Mouse (Mus musculus) megakaryocyte-erythroid progenitor cell, adult 5-6 weeks (primary cell): Measurements from ENCODE around the gene Tnfrsf9. TPM values are rescaled to one million over a fixed set of nuclear protein-coding genes. Genes with fewer than 3 reads are reported as not detected.

Source experiments
- ATAC-seq: replicated peaks from 2 replicates; pipeline ENCODE4 v1.8.0; 2016; ENCODE audit warnings: mild to moderate bottlenecking, inconsistent platforms; ENCODE audit not compliant: severe bottlenecking, poor library complexity, low FRiP score, low TSS enrichment
- total RNA-seq, 2 experiments: library from RNA; stranded (forward) in 1 of 2; stranded (reverse) in 1 of 2; fragments of 200-1000, 215-1000 nt in 1 of 2; fragments of >200 nt in 1 of 2; fragmentation: Nextera tagmentation in 1 of 2; gene quantifications; 2 replicates each; pipeline ENCODE4 v1.2.3; 2014 to 2017

Gene Tnfrsf9
- total RNA-seq, 2 experiments from 2014 or later: 7.2 TPM; not detected in 1

- no peak for ATAC-seq
Measured at GRCm38 (mm10) chr4:150968956-150969355, 54.6 kb downstream of the Tnfrsf9 start.

- no peak for ATAC-seq
Measured at GRCm38 (mm10) chr4:150973264-150973663, 58.9 kb downstream of the Tnfrsf9 start.

GRCm38 (mm10) chr4:150975145-150975544 lies 60.8 kb downstream of the Tnfrsf9 start:
- no peak for ATAC-seq

- no peak for ATAC-seq
Measured at GRCm38 (mm10) chr4:150978156-150978910, 64.0 kb downstream of the Tnfrsf9 start.

- no peak for ATAC-seq
Measured at GRCm38 (mm10) chr4:150979455-150979854, 65.1 kb downstream of the Tnfrsf9 start.

DNA sequence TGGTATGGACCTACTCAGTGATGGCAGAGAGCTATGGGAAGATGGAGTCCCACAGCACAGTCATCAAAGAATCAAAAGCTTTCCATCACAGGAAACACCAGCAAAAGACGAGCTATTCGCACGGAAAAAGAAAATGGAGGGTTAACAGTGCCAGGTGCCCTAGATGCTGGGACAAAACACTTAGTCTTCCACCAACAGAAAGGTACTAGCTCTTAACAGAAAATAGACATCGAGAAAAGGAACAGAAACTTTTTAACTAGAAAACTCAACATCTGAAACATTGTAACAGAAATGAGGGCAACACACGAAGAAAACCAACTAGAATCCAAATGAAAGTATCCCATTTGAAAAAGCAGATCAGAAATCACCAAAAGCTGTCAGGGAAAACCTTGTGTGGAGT lies 65.8 kb downstream of the Tnfrsf9 start:
- no peak for ATAC-seq

DNA sequence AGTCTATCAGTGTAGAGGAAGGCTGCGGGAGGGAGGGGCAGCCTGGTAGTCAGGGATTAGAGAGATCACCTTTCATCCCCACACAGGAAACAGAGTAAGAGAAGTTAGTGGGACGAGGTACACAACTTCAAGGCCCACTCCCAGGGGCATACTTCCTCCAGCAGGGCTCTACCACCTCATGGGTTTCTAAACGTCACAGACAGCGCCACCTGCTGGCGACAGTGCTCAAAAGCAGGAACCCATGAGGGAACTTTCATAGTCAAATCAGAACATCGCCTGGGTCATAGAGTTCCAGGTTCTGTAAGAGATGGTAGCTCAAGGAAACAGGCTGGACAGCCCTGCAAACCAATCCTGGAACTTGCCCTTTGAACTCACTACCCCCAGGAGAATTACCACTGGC lies 75.8 kb downstream of the Tnfrsf9 start:
- ATAC-seq: peak; percentile 50; the same call in 1 of the 2 replicates

Other genes starting within 250 kb of the Tnfrsf9 start
- 0.42 TPM in 1 of 2 replicates, not detected in the other for gene Errfi1, start 60.6 kb upstream of the Tnfrsf9 start, total RNA-seq (2014; fragmentation: Nextera tagmentation)
- 0.27 and 1.2 TPM in 2 replicates for gene Errfi1, start 60.6 kb upstream of the Tnfrsf9 start, total RNA-seq (2017)
- gene Park7, start 125 bp upstream of the Tnfrsf9 start, total RNA-seq (2014; fragmentation: Nextera tagmentation): 339 and 364 TPM in 2 replicates
- 415 and 488 TPM in 2 replicates for gene Park7, start 125 bp upstream of the Tnfrsf9 start, total RNA-seq (2017)
- not detected in 2 replicates for gene Uts2, start 82.5 kb downstream of the Tnfrsf9 start, total RNA-seq (2014; fragmentation: Nextera tagmentation)
- not detected in 2 replicates for gene Uts2, start 82.5 kb downstream of the Tnfrsf9 start, total RNA-seq (2017)
- 8.4 and 8.9 TPM in 2 replicates for gene Per3, start 130.1 kb downstream of the Tnfrsf9 start, total RNA-seq (2014; fragmentation: Nextera tagmentation)
- 4.4 and 6.1 TPM in 2 replicates for gene Per3, start 130.1 kb downstream of the Tnfrsf9 start, total RNA-seq (2017)
- gene Vamp3, start 143.4 kb downstream of the Tnfrsf9 start, total RNA-seq (2014; fragmentation: Nextera tagmentation): 39.5 and 57.8 TPM in 2 replicates
- gene Vamp3, start 143.4 kb downstream of the Tnfrsf9 start, total RNA-seq (2017): 46.4 and 55.0 TPM in 2 replicates
- not detected in 2 replicates for gene Gm13090, start 175.0 kb downstream of the Tnfrsf9 start, total RNA-seq (2014; fragmentation: Nextera tagmentation)
- not detected in 2 replicates for gene Gm13090, start 175.0 kb downstream of the Tnfrsf9 start, total RNA-seq (2017)